ENCODE assay signal across 9 mouse cellular contexts in the genomic region with DNA sequence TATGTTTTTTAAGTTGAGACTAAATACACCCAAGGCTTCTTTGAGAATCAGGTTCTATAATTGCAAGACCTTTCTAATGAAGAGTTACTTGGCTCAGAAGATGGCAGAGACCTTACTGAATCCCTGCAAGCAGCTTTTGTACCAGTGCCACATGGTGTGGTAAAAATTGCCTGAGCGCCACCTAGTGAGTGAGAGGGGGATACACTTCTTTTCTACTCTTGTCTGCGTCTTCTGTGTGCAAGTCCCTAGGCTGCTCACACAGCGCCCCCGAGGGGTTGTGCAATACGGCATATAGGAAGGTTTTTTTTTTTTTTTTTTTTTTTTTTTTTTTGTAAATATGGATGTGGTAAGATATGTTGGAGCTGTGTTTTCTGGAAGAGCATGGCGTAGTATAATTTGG. TPM values are rescaled to one million over a fixed set of nuclear protein-coding genes. Genes with fewer than 3 reads are reported as not detected.
DNase-seq lines count a peak whose midpoint lies in the region; ATAC-seq and TF ChIP-seq lines count a peak whose summit lies in the region.
"Had no signal": no experiment of that assay in that cellular context is flagged by ENCODE, and none has a peak within 500 bp of the region (broad histone marks: within the 10 kb centered on the region; RNA-seq: fewer than 3 reads in every experiment).

No protein-coding gene starts in this region.

- no peaks in the 10 kb centered on the region for H3K36me3 ChIP-seq in embryonic facial prominence, embryonic 14.5 days (ENCODE audit: control insufficient read depth, insufficient read depth, low read length)
- H3K36me3 ChIP-seq in heart, postnatal 0 days (replicated peaks; ENCODE audit: control insufficient read depth, insufficient read depth, low read length) = no peaks in the 10 kb centered on the region
- H3K36me3 ChIP-seq in lung, embryonic 14.5 days (ENCODE audit: insufficient read depth) = no peaks in the 10 kb centered on the region

- no peaks in the 10 kb centered on the region for H3K27me3 ChIP-seq in embryonic facial prominence, embryonic 14.5 days (replicated peaks; ENCODE audit: control insufficient read depth, insufficient read depth, low read length)
- H3K27me3 ChIP-seq in heart, postnatal 0 days (ENCODE audit: control insufficient read depth, insufficient read depth, low read length) = no peaks in the 10 kb centered on the region
- no peaks in the 10 kb centered on the region for H3K27me3 ChIP-seq in lung, embryonic 14.5 days (ENCODE audit: insufficient read depth, low read length)

- WGBS in embryonic facial prominence, embryonic 14.5 days = 18% methylated on average over 6 of the region's 6 CpGs
- WGBS in heart, postnatal 0 days = 10% methylated on average over 6 of the region's 6 CpGs
- WGBS in lung, embryonic 14.5 days = 18% methylated on average over 6 of the region's 6 CpGs

- H3K4me2 ChIP-seq in embryonic facial prominence, embryonic 14.5 days (ENCODE audit: low read depth, low read length) = no peak overlapping the region
- H3K4me2 ChIP-seq in heart, postnatal 0 days (ENCODE audit: low read depth, low read length) = no peak overlapping the region
- H3K4me2 ChIP-seq in lung, embryonic 14.5 days = no peak overlapping the region

- no peak overlapping the region for H3K9ac ChIP-seq in embryonic facial prominence, embryonic 14.5 days (ENCODE audit: low read depth, low read length)
- H3K9ac ChIP-seq in heart, postnatal 0 days (replicated peaks; ENCODE audit: low read depth, low read length) = no peak overlapping the region
- no peak overlapping the region for H3K9ac ChIP-seq in lung, embryonic 14.5 days

- no peak for TF ChIP-seq EP300 in heart, postnatal 0 days (IDR thresholded peaks at IDR 0.05; ENCODE audit: low read depth)

- no peak overlapping the region for H3K4me3 ChIP-seq in embryonic facial prominence, embryonic 14.5 days (ENCODE audit: low read depth, low read length)
- H3K4me3 ChIP-seq in heart, postnatal 0 days (ENCODE audit: low read depth, low read length) = no peak overlapping the region
- H3K4me3 ChIP-seq in lung, embryonic 14.5 days (ENCODE audit: low read depth, low read length) = no peak overlapping the region

- DNase-seq in adrenal gland, postnatal 14 days = peak; percentile 78
- DNase-seq in embryonic facial prominence, embryonic 14.5 days (ENCODE audit: low spot score) = peak; percentile 81
- peak; percentile 86 for DNase-seq in heart, postnatal 0 days (ENCODE audit: low spot score)
- peak; percentile 75 to 88 for DNase-seq in kidney, postnatal 36 days
- DNase-seq in lung, embryonic 14.5 days = peak; percentile 81
- peak; percentile 73 for DNase-seq in right cerebral cortex, adult 18-20 months
- DNase-seq in thymus, postnatal 4 days = peak; percentile 92

- no peak overlapping the region for H3K27ac ChIP-seq in embryonic facial prominence, embryonic 14.5 days (replicated peaks; ENCODE audit: low read depth, low read length)
- no peak overlapping the region for H3K27ac ChIP-seq in heart, postnatal 0 days (ENCODE audit: low read depth)
- no peak overlapping the region for H3K27ac ChIP-seq in lung, embryonic 14.5 days (ENCODE audit: low read depth)

- no peaks in the 10 kb centered on the region for H3K9me3 ChIP-seq in embryonic facial prominence, embryonic 14.5 days (ENCODE audit: control insufficient read depth, low read length)
- no peaks in the 10 kb centered on the region for H3K9me3 ChIP-seq in heart, postnatal 0 days (replicated peaks; ENCODE audit: control insufficient read depth, low read length)
- no peaks in the 10 kb centered on the region for H3K9me3 ChIP-seq in lung, embryonic 14.5 days (ENCODE audit: low read depth, low read length)

- TF ChIP-seq CTCF in heart, postnatal 0 days (IDR thresholded peaks at IDR 0.05; ENCODE audit: low read depth) = peak; percentile 89
- peak; percentile 75 for TF ChIP-seq CTCF in lung, embryonic 14.5 days (IDR thresholded peaks at IDR 0.05; ENCODE audit: low read depth)

- H3K4me1 ChIP-seq in embryonic facial prominence, embryonic 14.5 days (ENCODE audit: control insufficient read depth, insufficient read depth, low read length) = no peaks in the 10 kb centered on the region
- peaks cover 6% of the 10 kb centered on the region; the same call in 1 of the 2 replicates for H3K4me1 ChIP-seq in heart, postnatal 0 days (ENCODE audit: control insufficient read depth, insufficient read depth)
- no peaks in the 10 kb centered on the region for H3K4me1 ChIP-seq in lung, embryonic 14.5 days (ENCODE audit: insufficient read depth)

- peak; percentile 76 for ATAC-seq in CD4-positive, CD25-positive, alpha-beta regulatory T cell, adult 4 months
- ATAC-seq in embryonic facial prominence, embryonic 14.5 days (ENCODE audit: low read depth) = peak; percentile 79; the same call in 1 of the 2 replicates
- peak; percentile 88 for ATAC-seq in heart, postnatal 0 days (ENCODE audit: insufficient read depth, low read depth)
- peak; percentile 71; the same call in 1 of the 2 replicates for ATAC-seq in lung, embryonic 14.5 days (ENCODE audit: insufficient read depth)

RNA-seq across cellular contexts. Expression of gene Slc46a2, which starts 13.5 kb away (rescaled TPM):
- under 1 TPM in 1 of 2 experiments, not detected in 1; 0.20 TPM for polyA plus RNA-seq in CD4-positive, CD25-positive, alpha-beta regulatory T cell, adult 4 months (2017; shearing (Covaris generic))
- total RNA-seq in adrenal gland, postnatal 14 days (2021) = not detected in 2 replicates
- polyA plus RNA-seq in embryonic facial prominence, embryonic 14.5 days (2014; fragmentation: Nextera tagmentation; extraction: Ambion mirVana) = 0.41 and 0.84 TPM in 2 replicates
- total RNA-seq in heart, postnatal 0 days (2014; rRNA removed; ENCODE audit: low replicate concordance) = 0.35 and 2.5 TPM in 2 replicates
- 0.10 and 0.14 TPM in 2 replicates for polyA plus RNA-seq in heart, postnatal 0 days (2015; fragmentation: Nextera tagmentation; extraction: Ambion mirVana)
- polyA plus RNA-seq in lung, embryonic 14.5 days (2014; fragmentation: Nextera tagmentation; extraction: Ambion mirVana) = 0.07 and 0.12 TPM in 2 replicates
- total RNA-seq: gastrocnemius, postnatal 4 days had no signal

RNA-seq across cellular contexts. Expression of gene Mup4, which starts 32.2 kb away (rescaled TPM):
- not detected for polyA plus RNA-seq in CD4-positive, CD25-positive, alpha-beta regulatory T cell, adult 4 months (2017; shearing (Covaris generic))
- not detected in 2 replicates for total RNA-seq in adrenal gland, postnatal 14 days (2021)
- polyA plus RNA-seq in embryonic facial prominence, embryonic 14.5 days (2014; fragmentation: Nextera tagmentation; extraction: Ambion mirVana) = not detected in 2 replicates
- total RNA-seq in heart, postnatal 0 days (2014; rRNA removed; ENCODE audit: low replicate concordance) = not detected in 2 replicates
- polyA plus RNA-seq in heart, postnatal 0 days (2015; fragmentation: Nextera tagmentation; extraction: Ambion mirVana) = not detected in 2 replicates
- not detected in 2 replicates for polyA plus RNA-seq in lung, embryonic 14.5 days (2014; fragmentation: Nextera tagmentation; extraction: Ambion mirVana)
- total RNA-seq: gastrocnemius, postnatal 4 days had no signal

RNA-seq across cellular contexts. Expression of gene Mup6, which starts 35.7 kb away (rescaled TPM):
- not detected for polyA plus RNA-seq in CD4-positive, CD25-positive, alpha-beta regulatory T cell, adult 4 months (2017; shearing (Covaris generic))
- total RNA-seq in adrenal gland, postnatal 14 days (2021) = not detected in 2 replicates
- not detected in 2 replicates for polyA plus RNA-seq in embryonic facial prominence, embryonic 14.5 days (2014; fragmentation: Nextera tagmentation; extraction: Ambion mirVana)
- not detected in 2 replicates for total RNA-seq in heart, postnatal 0 days (2014; rRNA removed; ENCODE audit: low replicate concordance)
- polyA plus RNA-seq in heart, postnatal 0 days (2015; fragmentation: Nextera tagmentation; extraction: Ambion mirVana) = not detected in 2 replicates
- not detected in 2 replicates for polyA plus RNA-seq in lung, embryonic 14.5 days (2014; fragmentation: Nextera tagmentation; extraction: Ambion mirVana)
- total RNA-seq: gastrocnemius, postnatal 4 days had no signal
